Mouse (Mus musculus) hindbrain, embryonic 12.5 days (tissue): ENCODE measurements around the gene Wdr44. TPM values are rescaled to one million over a fixed set of nuclear protein-coding genes. Genes with fewer than 3 reads are reported as not detected.

Experiments
- ATAC-seq: fragments of 200-750 bp; cut with Nextera tagmentation; 2 replicates; pipeline ENCODE4 v1.8.0; 2017; ENCODE audit warnings: moderate TSS enrichment; ENCODE audit not compliant: low FRiP score
- H3K27ac ChIP-seq: fragments of 300-500 bp; sonication (generic); 2 replicates; pipeline ENCODE4 v1.5.1; 2016; ENCODE audit warnings: mild to moderate bottlenecking
- H3K27me3 ChIP-seq: fragments of 300-500 bp; sonication (generic); 2 replicates; pipeline ENCODE4 v1.6.1; 2016; ENCODE audit warnings: mild to moderate bottlenecking
- H3K36me3 ChIP-seq: fragments of 300-500 bp; sonication (generic); 2 replicates; pipeline ENCODE4 v1.6.1; 2016; ENCODE audit warnings: mild to moderate bottlenecking
- H3K4me1 ChIP-seq: fragments of 300-500 bp; sonication (generic); 2 replicates; pipeline ENCODE4 v1.6.1; 2016
- H3K4me2 ChIP-seq: fragments of 300-500 bp; sonication (generic); replicated peaks from 2 replicates; pipeline ENCODE4 v1.6.1; 2016; ENCODE audit warnings: mild to moderate bottlenecking
- H3K4me3 ChIP-seq: fragments of 300-500 bp; sonication (generic); 2 replicates; pipeline ENCODE4 v1.5.1; 2016; ENCODE audit warnings: mild to moderate bottlenecking
- H3K9ac ChIP-seq: fragments of 300-500 bp; sonication (generic); 2 replicates; pipeline ENCODE4 v1.6.1; 2016; ENCODE audit warnings: mild to moderate bottlenecking, moderate library complexity
- H3K9me3 ChIP-seq: fragments of 300-500 bp; sonication (generic); replicated peaks from 2 replicates; pipeline ENCODE4 v1.6.1; 2016; ENCODE audit warnings: mild to moderate bottlenecking
- WGBS: fragments of 180-500 bp; shearing (Covaris S2); methylation state at CpG from one replicate; pipeline ENCODE4 v1.1.7; 2016; 5-methylcytosine and 5-hydroxymethylcytosine counted together
- polyA plus RNA-seq: library from polyadenylated mRNA; unstranded; fragments of >200 nt; fragmentation: Nextera tagmentation; extraction: Ambion mirVana; gene quantifications from 2 replicates; pipeline ENCODE4 v1.2.1, GENCODE M21; 2016

Wdr44 gene
- 10.7 and 13.4 TPM in 2 replicates for polyA plus RNA-seq

DNA sequence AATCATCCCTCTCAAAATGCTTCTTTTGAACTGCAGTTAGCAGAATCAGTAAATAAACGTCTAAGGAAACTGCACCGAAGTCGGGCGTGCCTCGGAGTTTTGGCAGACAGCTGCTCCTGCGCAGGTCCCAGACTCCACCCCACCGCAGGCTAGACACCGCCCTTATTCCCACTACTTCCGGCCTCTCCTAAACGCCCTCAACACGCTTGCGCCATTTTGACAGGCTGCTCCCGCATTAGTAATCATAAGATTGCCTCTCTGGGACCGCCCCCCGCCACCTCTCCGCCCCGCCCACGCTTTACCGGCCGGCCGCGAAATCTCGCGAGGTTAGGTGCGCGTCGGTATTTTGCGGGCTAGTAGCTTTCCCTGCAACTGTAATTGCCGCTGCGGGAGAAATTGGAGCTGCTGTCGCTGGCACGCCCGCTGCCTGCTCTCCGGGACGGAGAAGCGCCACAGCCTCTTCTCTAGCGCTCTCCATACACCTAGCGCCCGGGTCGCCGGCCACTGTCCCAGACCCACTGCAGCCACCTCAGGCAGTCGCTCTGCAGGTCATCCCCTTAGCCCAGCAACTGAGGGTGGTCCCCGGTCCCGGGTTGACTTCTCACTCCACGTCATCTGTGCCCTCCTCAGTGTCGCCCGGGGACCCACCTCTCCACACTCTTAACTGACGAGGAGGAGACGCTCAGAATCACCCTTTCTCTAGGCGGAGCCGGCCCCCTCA is at the start of gene Wdr44:
TSS of gene Wdr44 (plus strand) at position 330 of the 721 bp plus-strand sequence.
- Histone ChIP-seq H3K36me3 (no peaks in the 10 kb centered on the region), H3K4me3 (peak within 1 kb of the TSS; percentile 53), H3K9ac (peak within 1 kb of the TSS; percentile 69), H3K9me3 (no peaks in the 10 kb centered on the region), H3K4me1 (no peaks in the 10 kb centered on the region), H3K27ac (peak within 1 kb of the TSS; percentile 86), H3K4me2 (peak within 1 kb of the TSS; percentile 48), H3K27me3 (no peaks in the 10 kb centered on the region)
- peak; percentile 99 for ATAC-seq
- WGBS = 13% methylated on average over 51 of the region's 51 CpGs

DNA sequence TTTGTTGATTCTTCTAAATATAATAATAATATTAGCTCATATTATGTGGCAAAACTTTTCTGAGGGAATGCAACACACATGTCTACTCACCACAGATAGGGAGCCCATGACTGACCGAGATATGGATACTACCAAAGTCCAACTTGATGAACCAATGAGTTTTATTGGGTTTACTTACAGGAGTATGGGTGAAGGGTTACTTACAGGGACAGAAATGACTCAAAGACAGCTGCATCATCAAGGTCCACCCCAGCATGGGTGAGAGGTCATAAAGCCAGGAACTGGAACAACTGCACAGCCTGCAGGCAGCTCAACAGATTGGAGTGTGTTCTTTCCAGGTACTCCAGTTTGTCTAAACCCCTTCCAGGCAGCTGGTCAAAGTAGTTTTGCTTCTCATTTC is 44.5 kb upstream of the Wdr44 start:
- Histone ChIP-seq H3K9me3 (no peaks in the 10 kb centered on the region), H3K27me3 (no peaks in the 10 kb centered on the region), H3K27ac (no peak overlapping the region), H3K4me1 (no peaks in the 10 kb centered on the region), H3K4me2 (no peak overlapping the region), H3K4me3 (no peak overlapping the region), H3K36me3 (no peaks in the 10 kb centered on the region), H3K9ac (no peak overlapping the region)
- WGBS = 100% methylated on average over 1 of the region's 1 CpGs
- no peak for ATAC-seq

DNA sequence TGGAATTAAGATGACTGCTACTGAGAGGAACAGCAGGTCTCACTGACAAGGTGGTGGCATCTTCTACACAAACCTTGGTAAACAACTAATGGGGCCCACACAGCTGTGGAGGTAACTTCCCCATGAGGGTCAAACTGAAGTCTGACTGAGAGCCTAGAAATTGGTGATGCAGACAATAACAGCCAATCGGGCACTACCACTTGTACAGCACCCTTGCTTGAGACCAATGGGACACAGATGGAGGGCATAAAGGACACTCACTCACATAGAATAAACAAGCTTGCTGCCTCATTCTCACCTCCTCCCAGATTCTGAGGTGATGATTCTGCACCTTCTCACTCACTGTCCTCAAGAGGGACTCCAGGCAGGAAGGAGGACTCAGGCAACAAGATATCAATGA is 30.6 kb upstream of the Wdr44 start:
- Histone ChIP-seq H3K4me1 (no peaks in the 10 kb centered on the region), H3K27ac (no peak overlapping the region), H3K36me3 (no peaks in the 10 kb centered on the region), H3K4me2 (no peak overlapping the region), H3K9ac (no peak overlapping the region), H3K27me3 (no peaks in the 10 kb centered on the region), H3K9me3 (no peaks in the 10 kb centered on the region), H3K4me3 (no peak overlapping the region)
- 90% methylated on average over 1 of the region's 1 CpGs for WGBS
- no peak for ATAC-seq

DNA sequence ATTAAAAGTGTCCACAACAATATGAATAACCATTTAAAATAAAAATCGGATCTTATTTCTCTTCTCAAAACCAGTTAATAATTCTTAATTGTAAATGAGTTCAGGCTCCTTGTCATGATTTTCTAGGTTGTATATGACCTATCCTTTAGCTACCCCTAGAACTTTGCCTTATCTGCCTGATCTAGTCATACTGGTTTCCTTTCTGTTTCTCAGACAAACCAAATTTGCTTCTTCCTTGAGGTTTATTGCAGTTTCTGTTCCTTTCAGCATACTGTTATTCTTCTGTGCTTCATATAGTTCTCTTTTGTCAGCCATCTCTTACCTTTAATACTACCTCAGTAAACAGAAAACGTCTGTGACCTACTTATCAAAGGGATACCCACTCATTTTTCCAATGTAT is 19.7 kb upstream of the Wdr44 start:
- no peaks in the 10 kb centered on the region for H3K9me3 ChIP-seq
- no peak for ATAC-seq
- no peak overlapping the region for H3K4me3 ChIP-seq
- H3K4me1 ChIP-seq = no peaks in the 10 kb centered on the region
- WGBS = 82% methylated on average over 2 of the region's 2 CpGs
- no peak overlapping the region for H3K9ac ChIP-seq
- no peaks in the 10 kb centered on the region for H3K36me3 ChIP-seq
- no peak overlapping the region for H3K27ac ChIP-seq
- no peak overlapping the region for H3K4me2 ChIP-seq
- H3K27me3 ChIP-seq = no peaks in the 10 kb centered on the region

DNA sequence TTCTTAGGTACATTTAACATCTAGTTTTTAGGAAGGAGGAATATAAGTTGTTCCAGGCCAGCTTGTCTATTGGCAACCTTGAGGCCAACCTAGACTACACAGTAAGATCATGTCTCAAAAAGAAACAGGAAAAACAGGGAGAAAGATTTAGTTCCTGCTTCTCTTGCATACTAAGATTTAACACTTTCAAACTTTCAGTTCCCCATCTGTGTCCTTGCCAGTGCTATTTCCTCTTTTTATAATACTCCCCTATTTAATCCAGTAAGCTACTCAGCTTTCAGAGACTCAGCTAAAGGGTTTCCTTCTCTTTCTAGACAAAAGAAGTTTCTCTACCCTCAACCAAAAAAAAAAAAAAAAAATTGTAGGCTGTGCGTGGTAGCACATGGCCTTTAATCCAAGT is 17.4 kb upstream of the Wdr44 start:
- H3K27ac ChIP-seq = no peak overlapping the region
- H3K4me2 ChIP-seq = no peak overlapping the region
- no peaks in the 10 kb centered on the region for H3K36me3 ChIP-seq
- no peaks in the 10 kb centered on the region for H3K27me3 ChIP-seq
- H3K4me1 ChIP-seq = no peaks in the 10 kb centered on the region
- ATAC-seq = no peak
- WGBS = 82% methylated on average over 1 of the region's 1 CpGs
- no peak overlapping the region for H3K4me3 ChIP-seq
- H3K9ac ChIP-seq = no peak overlapping the region
- no peaks in the 10 kb centered on the region for H3K9me3 ChIP-seq

DNA sequence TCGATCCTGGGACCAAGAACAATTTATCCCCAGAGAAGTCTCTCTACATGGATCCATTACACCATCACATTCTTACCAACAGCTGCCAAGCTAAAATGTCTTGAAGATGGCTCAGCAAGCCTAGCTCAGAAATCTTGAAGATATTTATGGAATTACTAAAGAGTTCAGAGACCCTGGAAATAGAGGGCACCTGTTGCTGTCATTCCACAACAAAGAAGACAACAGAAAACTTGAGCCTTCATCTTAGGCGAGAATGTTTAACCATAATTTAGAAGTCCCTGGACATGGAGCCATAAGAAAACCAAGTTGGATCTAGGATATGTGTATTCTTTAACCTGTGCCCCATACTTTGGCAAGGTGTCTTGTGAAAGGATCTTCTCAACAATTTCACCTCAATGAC is 16.3 kb upstream of the Wdr44 start:
- ATAC-seq = no peak
- H3K27ac ChIP-seq = no peak overlapping the region

DNA sequence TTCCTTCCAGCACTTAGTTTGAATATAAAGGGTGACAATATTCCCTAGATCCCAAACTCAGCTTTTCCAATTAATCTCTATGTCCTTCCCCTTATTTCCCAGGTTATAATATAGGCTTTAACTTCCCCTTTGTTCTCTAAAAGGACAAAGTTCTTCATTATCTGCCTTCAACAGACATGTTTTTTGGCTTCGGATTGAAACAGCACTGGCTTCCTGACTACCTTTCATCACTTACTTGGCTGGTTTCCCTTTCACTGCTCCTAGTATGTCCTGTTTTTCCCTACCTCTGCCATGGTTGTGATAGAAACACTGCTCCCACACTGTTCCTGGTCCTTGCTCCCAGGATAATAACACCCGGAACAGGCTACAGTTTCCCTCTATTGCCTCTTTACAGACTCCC is 15.3 kb upstream of the Wdr44 start:
- Histone ChIP-seq H3K9me3 (no peaks in the 10 kb centered on the region), H3K27ac (no peak overlapping the region), H3K4me2 (no peak overlapping the region), H3K4me3 (no peak overlapping the region), H3K36me3 (no peaks in the 10 kb centered on the region), H3K9ac (no peak overlapping the region), H3K4me1 (no peaks in the 10 kb centered on the region), H3K27me3 (no peaks in the 10 kb centered on the region)
- ATAC-seq = no peak
- WGBS = 85% methylated on average over 2 of the region's 2 CpGs

More for the DNA sequence above, 16.3 kb upstream of the Wdr44 start:
- Histone ChIP-seq H3K9ac (no peak overlapping the region), H3K4me2 (no peak overlapping the region), H3K27me3 (no peaks in the 10 kb centered on the region), H3K4me3 (no peak overlapping the region), H3K9me3 (no peaks in the 10 kb centered on the region), H3K36me3 (no peaks in the 10 kb centered on the region), H3K4me1 (no peaks in the 10 kb centered on the region)
- 77% methylated on average over 2 of the region's 2 CpGs for WGBS

DNA sequence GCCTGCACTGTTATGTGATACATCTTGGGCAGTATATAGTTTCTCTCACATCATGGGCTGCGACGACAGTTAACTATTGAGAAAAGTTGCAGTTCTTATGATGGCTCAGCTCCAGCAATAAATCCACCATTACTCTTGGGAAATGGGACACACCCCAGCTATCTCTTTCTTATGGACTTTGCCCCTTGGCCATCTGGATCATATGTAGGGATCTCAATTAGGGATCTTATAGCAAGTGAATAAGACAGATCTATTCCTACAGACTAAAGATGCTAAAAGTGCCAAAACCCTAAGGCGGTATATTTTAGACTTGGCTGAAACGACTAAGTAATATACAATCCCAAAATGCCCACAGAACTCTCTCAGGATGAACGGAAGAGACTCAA is 522 bp upstream of the Wdr44 start:
- no peaks in the 10 kb centered on the region for H3K36me3 ChIP-seq
- H3K4me3 ChIP-seq = peak overlapping the region; percentile 53
- no peak overlapping the region for H3K9ac ChIP-seq
- no peaks in the 10 kb centered on the region for H3K27me3 ChIP-seq
- peak overlapping the region; percentile 48 for H3K4me2 ChIP-seq
- no peaks in the 10 kb centered on the region for H3K4me1 ChIP-seq
- WGBS = 27% methylated on average over 5 of the region's 5 CpGs
- no peak overlapping the region for H3K27ac ChIP-seq
- H3K9me3 ChIP-seq = no peaks in the 10 kb centered on the region
- peak; percentile 29; the same call in 1 of the 2 replicates for ATAC-seq

DNA sequence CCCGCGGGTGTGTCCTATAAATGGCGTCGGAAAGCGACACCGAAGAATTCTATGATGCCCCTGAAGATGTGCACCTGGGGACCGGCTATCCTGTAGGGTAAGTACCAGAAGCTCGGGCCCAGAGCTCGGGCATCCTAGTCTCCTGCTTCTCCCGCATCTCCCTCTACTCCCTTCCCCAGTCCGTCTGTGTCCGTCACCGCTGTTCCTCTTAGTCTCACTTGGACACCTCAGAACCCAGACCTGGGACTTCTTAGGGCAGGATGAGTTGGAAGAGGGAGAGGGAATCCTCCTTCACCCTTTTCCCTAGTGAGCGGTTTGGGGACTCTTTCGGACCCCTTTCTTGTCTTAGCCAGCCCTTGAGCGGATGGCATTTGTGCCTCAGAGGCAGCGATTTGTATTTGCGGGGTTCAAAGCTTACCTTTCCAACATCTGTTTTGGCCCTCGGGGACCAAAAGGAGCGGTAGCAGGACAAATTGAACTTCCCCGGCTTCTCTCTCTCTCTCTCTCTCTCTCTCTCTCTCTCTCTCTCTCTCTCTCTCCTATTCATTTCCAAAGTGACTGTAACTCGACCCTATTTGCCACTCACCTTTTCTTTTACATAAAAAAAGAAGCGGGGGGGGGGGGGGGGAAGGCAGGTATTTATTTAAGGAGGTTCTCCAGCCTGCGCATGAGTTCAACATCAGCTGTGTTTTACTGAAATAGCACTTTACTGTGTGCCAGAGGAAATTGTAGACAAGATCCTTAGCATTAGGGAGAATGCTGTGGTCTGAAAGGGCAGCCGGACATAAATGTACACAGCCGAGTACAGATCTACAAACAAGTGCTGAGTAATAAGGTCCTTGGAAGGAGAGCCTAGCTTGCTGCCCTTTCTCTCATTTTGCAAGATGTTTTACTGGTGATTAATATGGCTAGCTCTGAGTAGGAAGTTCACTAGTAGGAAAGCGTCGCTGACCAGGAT is 871 bp downstream of the Wdr44 start:
- 18% methylated on average over 26 of the region's 28 CpGs for WGBS
- Histone ChIP-seq H3K4me1 (no peaks in the 10 kb centered on the region), H3K27ac (peak overlapping the region; percentile 86), H3K4me2 (peak overlapping the region; percentile 48), H3K9me3 (no peaks in the 10 kb centered on the region), H3K9ac (peak overlapping the region; percentile 69), H3K4me3 (peak overlapping the region; percentile 53), H3K36me3 (no peaks in the 10 kb centered on the region), H3K27me3 (no peaks in the 10 kb centered on the region)
- no peak for ATAC-seq

DNA sequence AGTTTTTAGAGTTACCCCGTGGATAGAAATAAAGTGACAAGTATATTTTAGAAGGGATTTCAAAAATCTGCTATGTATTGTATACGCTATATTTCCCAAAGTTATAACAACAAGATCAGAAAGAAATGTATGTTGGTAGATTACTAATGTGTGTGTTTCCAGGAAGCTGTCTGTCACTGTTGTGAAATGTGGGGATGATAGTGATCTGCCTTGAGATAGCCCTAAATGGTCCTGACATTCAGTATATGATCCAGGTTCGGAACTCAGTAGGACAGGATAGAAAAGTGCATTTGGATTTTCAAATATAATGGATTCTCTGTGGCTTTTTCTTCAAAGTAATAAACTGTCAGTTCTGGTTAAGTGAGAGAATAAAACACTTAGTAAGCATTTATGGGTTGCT is 1.7 kb downstream of the Wdr44 start:
- H3K27me3 ChIP-seq = no peaks in the 10 kb centered on the region
- H3K9ac ChIP-seq = no peak overlapping the region
- H3K36me3 ChIP-seq = no peaks in the 10 kb centered on the region
- H3K27ac ChIP-seq = no peak overlapping the region
- peak overlapping the region; percentile 48 for H3K4me2 ChIP-seq
- no peak for ATAC-seq
- 75% methylated on average over 3 of the region's 3 CpGs for WGBS
- no peaks in the 10 kb centered on the region for H3K9me3 ChIP-seq
- H3K4me1 ChIP-seq = no peaks in the 10 kb centered on the region
- no peak overlapping the region for H3K4me3 ChIP-seq

DNA sequence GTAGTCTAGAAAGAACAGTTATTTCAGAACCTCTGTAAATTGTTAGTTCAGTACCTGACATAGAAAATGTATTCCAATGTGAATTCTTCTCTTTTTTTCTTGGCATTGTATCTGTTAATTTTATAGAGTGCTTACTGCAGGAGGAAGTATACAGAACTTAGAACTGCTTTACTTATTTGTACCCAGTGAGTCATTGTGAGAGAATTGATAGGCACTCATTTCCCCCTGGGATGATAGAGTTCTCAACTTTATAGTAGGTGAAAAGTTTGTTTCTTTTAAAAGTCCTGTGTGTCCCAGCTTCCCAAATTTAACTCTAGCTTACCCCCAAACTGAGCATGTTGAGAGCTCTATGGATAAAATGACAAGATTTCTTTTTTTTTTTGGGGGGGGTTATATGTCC is 2.3 kb downstream of the Wdr44 start:
- Histone ChIP-seq H3K9me3 (no peaks in the 10 kb centered on the region), H3K27me3 (no peaks in the 10 kb centered on the region), H3K4me3 (no peak overlapping the region), H3K4me2 (no peak overlapping the region), H3K4me1 (no peaks in the 10 kb centered on the region), H3K36me3 (no peaks in the 10 kb centered on the region), H3K27ac (no peak overlapping the region), H3K9ac (no peak overlapping the region)
- no peak for ATAC-seq

DNA sequence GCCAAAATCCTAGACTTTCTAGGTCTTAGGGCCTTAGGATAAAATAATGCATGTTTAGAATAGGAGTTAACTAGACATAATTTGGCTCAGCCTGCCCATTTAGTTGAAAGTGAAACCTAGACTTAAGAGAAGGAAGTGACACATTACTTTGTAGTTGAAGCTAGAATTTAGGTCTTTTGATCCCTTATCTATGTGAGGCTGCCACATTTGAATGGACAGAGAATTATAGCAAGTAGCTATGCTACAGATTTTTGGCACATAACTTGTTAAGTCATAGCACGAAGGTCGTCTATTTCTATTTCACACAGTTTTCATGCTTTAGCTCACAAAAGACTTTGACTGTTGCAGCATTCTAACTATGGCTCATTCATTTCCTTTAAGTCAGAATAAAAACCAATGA is 4.5 kb downstream of the Wdr44 start:
- no peak overlapping the region for H3K9ac ChIP-seq
- no peaks in the 10 kb centered on the region for H3K9me3 ChIP-seq
- no peak overlapping the region for H3K4me3 ChIP-seq
- no peaks in the 10 kb centered on the region for H3K4me1 ChIP-seq
- no peak for ATAC-seq
- no peaks in the 10 kb centered on the region for H3K36me3 ChIP-seq
- no peak overlapping the region for H3K4me2 ChIP-seq
- H3K27me3 ChIP-seq = no peaks in the 10 kb centered on the region
- no peak overlapping the region for H3K27ac ChIP-seq
- WGBS = 86% methylated on average over 2 of the region's 2 CpGs
